Mouse (Mus musculus) heart, postnatal 0 days (tissue): ENCODE measurements around the gene Rps2. TPM values are rescaled to one million over a fixed set of nuclear protein-coding genes. Genes with fewer than 3 reads are reported as not detected.
A peak's percentile ranks its signal among the peaks of the same experiment; 100 is the strongest.

Source experiments
- ATAC-seq: fragments of 200-750 bp; cut with Nextera tagmentation; 2 replicates; pipeline ENCODE4 v1.8.0; 2017; ENCODE audit warnings: low read depth, moderate number of reproducible peaks, moderate library complexity; ENCODE audit not compliant: insufficient read depth
- DNase-seq: peaks from one replicate; pipeline ENCODE4 v3.0.0-alpha.2; 2016; ENCODE audit warnings: low spot score
- H3K27ac ChIP-seq: fragments of 300-500 bp; sonication (generic); 2 replicates; pipeline ENCODE4 v1.5.1; 2014; ENCODE audit warnings: low read depth, mild to moderate bottlenecking
- H3K27me3 ChIP-seq: fragments of 300-500 bp; sonication (generic); 2 replicates; pipeline ENCODE4 v1.6.1; 2014; ENCODE audit warnings: low read length, mixed read lengths; ENCODE audit not compliant: control insufficient read depth, insufficient read depth
- H3K36me3 ChIP-seq: fragments of 300-500 bp; sonication (generic); replicated peaks from 2 replicates; pipeline ENCODE4 v1.6.1; 2014; ENCODE audit warnings: low read length, mixed read lengths; ENCODE audit not compliant: control insufficient read depth, insufficient read depth
- H3K4me1 ChIP-seq: fragments of 300-500 bp; sonication (generic); 2 replicates; pipeline ENCODE4 v1.6.1; 2014; ENCODE audit warnings: antibody characterized with exemption; ENCODE audit not compliant: control insufficient read depth, insufficient read depth
- H3K4me2 ChIP-seq: fragments of 300-500 bp; sonication (generic); 2 replicates; pipeline ENCODE4 v1.6.1; 2014; ENCODE audit warnings: low read depth, mild to moderate bottlenecking, low read length, moderate library complexity
- H3K4me3 ChIP-seq: fragments of 300-500 bp; sonication (generic); 2 replicates; pipeline ENCODE4 v1.5.1; 2014; ENCODE audit warnings: low read depth, low read length
- H3K9ac ChIP-seq: fragments of 300-500 bp; sonication (generic); replicated peaks from 2 replicates; pipeline ENCODE4 v1.6.1; 2014; ENCODE audit warnings: low read depth, low read length, mixed read lengths
- H3K9me3 ChIP-seq: fragments of 300-500 bp; sonication (generic); replicated peaks from 2 replicates; pipeline ENCODE4 v1.6.1; 2016; ENCODE audit warnings: low read length; ENCODE audit not compliant: control insufficient read depth
- CTCF ChIP-seq: IDR thresholded peaks from 2 replicates; pipeline ENCODE4 v1.5.1; 2016; ENCODE audit warnings: antibody characterized with exemption, control low read depth, low read depth
- EP300 ChIP-seq: IDR thresholded peaks from 2 replicates; pipeline ENCODE4 v1.6.1; 2016; ENCODE audit warnings: antibody characterized with exemption, low read depth
- WGBS: fragments of 180-500 bp; shearing (Covaris S2); extraction: QIAGEN DNeasy Blood & Tissue Kit; methylation state at CpG from one replicate; pipeline ENCODE4 v1.1.7; 2014; 5-methylcytosine and 5-hydroxymethylcytosine counted together
- polyA plus RNA-seq: library from polyadenylated mRNA; unstranded; fragments of >200 nt; fragmentation: Nextera tagmentation; extraction: Ambion mirVana; gene quantifications from 2 replicates; pipeline ENCODE4 v1.2.1, GENCODE M21; 2015
- total RNA-seq: library from RNA; depleted of rRNA; stranded (reverse); fragments of >200 nt; gene quantifications from 2 replicates; pipeline ENCODE4 v1.2.3, GENCODE M21; 2014; ENCODE audit warnings: low replicate concordance

Rps2 gene
- total and polyA plus RNA-seq, 2 experiments from 2014 or later = 722 to 2,967 TPM

- Histone ChIP-seq H3K27me3 (peaks cover 44% of the 10 kb centered on the region), H3K4me2 (peak overlapping the region; percentile 58), H3K4me1 (peaks cover 13% of the 10 kb centered on the region; the same call in 1 of the 2 replicates), H3K9ac (peak overlapping the region; percentile 12; the same call in 1 of the 2 replicates), H3K9me3 (no peaks in the 10 kb centered on the region), H3K27ac (no peak overlapping the region), H3K36me3 (peaks cover 5% of the 10 kb centered on the region; the same call in 1 of the 2 replicates), H3K4me3 (peak overlapping the region; percentile 39)
- DNase-seq = no peak
- peak; percentile 55 for ATAC-seq
- WGBS = 3% methylated on average over 24 of the region's 25 CpGs
- TF ChIP-seq EP300 (no peak), CTCF (no peak)
Observed at GRCm38 (mm10) chr17:24687146-24687595, 30.7 kb upstream of the Rps2 start.

GRCm38 (mm10) chr17:24687599-24687998 lies 30.3 kb upstream of the Rps2 start:
- WGBS = 24% methylated on average over 23 of the region's 23 CpGs
- H3K9me3 ChIP-seq = no peaks in the 10 kb centered on the region
- H3K4me2 ChIP-seq = peak overlapping the region; percentile 58
- ATAC-seq = no peak
- 0 out of 2 replicates have a peak, but pooled peaks cover under 1% of the 10 kb centered on the region for H3K36me3 ChIP-seq
- no peak overlapping the region for H3K27ac ChIP-seq
- DNase-seq = no peak
- H3K9ac ChIP-seq = peak overlapping the region; percentile 12; the same call in 1 of the 2 replicates
- H3K4me3 ChIP-seq = peak overlapping the region; percentile 39
- peaks cover 13% of the 10 kb centered on the region; the same call in 1 of the 2 replicates for H3K4me1 ChIP-seq
- H3K27me3 ChIP-seq = peaks cover 44% of the 10 kb centered on the region
- TF ChIP-seq EP300 = no peak
- TF ChIP-seq CTCF = no peak

DNA sequence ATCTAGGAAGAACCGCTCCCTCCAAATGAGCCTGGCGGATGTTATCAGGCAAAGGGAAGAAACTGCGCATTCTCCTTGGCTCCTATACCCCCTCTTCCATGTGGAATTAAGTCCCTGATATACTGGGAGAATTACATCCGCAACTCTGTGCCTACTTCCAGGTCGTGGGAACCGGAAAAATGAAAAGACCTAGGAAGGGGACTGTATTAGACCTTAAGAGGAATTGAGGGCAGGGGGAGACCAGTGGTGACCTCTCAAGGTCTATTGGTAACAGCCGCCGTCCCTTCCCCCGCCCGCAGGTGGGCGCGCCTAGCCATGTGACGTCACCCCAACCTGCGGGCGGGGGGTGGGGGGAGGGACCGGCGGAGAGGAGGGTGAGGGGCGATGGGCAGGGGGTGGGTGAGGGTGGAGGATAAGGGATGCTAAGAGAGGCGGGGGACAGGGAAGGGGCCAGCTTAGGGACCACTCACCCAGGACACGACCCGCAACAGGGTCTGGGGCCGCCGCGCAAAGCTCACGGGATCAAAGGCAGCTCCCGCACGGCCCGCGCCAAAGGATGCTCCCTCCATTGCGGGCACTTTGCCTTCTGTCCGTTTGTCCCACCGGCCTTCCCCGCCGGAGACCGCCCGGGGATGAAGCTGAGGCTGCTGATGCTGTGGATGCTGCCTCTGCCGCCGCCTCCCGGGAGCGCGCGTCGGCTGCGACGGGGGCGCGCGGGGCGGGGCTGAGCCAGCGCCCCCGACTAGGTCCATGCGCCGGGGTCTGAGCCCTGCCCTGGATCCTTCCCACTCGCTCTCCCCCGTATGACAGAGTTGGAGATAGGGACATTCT lies 28.4 kb upstream of the Rps2 start, which contains the start of gene Syngr3:
Syngr3 (minus strand) TSS at position 705 of the 831 bp plus-strand sequence.
- DNase-seq (no peak), ATAC-seq (no peak)
- no peaks in the 10 kb centered on the region for H3K36me3 ChIP-seq
- H3K9me3 ChIP-seq = no peaks in the 10 kb centered on the region
- peak within 1 kb of the TSS; percentile 62 for H3K4me2 ChIP-seq
- peaks cover 13% of the 10 kb centered on the region; the same call in 1 of the 2 replicates for H3K4me1 ChIP-seq
- TF ChIP-seq EP300 = no peak
- no peak for TF ChIP-seq CTCF
- H3K4me3 ChIP-seq = peak within 1 kb of the TSS; percentile 44
- peaks cover 44% of the 10 kb centered on the region for H3K27me3 ChIP-seq
- peak within 1 kb of the TSS; percentile 28; the same call in 1 of the 2 replicates for H3K9ac ChIP-seq
- 1% methylated on average over 47 of the region's 55 CpGs for WGBS
- H3K27ac ChIP-seq = no peak within 1 kb of the TSS

DNA sequence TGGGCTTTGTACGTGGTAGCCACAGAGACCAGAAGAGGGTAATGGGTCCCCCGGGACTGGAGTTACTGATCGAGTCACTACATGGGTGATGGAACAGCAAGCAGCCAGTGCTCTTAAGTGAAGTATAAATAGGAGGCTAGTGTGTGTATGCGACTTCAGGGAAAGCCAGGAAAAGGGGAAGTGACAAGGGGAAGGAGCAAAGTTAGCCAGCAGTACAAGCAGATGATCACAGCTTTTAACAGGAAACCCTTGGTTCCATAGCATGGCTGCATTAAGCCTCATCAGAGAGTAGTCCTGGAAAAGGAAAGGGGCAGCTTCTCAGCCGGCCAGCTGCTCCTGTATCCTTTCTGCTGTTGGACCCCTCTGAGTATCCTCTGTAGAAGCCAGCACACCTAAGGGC lies 25.5 kb upstream of the Rps2 start:
- no peak for TF ChIP-seq EP300
- TF ChIP-seq CTCF = no peak
- H3K4me2 ChIP-seq = no peak overlapping the region
- WGBS = 83% methylated on average over 5 of the region's 5 CpGs
- H3K36me3 ChIP-seq = no peaks in the 10 kb centered on the region
- no peak overlapping the region for H3K9ac ChIP-seq
- DNase-seq (no peak), ATAC-seq (no peak)
- H3K4me1 ChIP-seq = peaks cover 23% of the 10 kb centered on the region
- peaks cover 35% of the 10 kb centered on the region for H3K27me3 ChIP-seq
- no peaks in the 10 kb centered on the region for H3K9me3 ChIP-seq
- H3K27ac ChIP-seq = no peak overlapping the region
- no peak overlapping the region for H3K4me3 ChIP-seq

- peaks cover 7% of the 10 kb centered on the region for H3K36me3 ChIP-seq
- DNase-seq (no peak), ATAC-seq (peak; percentile 25)
- 10% methylated on average over 47 of the region's 51 CpGs for WGBS
- H3K27me3 ChIP-seq = peaks cover 4% of the 10 kb centered on the region
- peak overlapping the region; percentile 69 for H3K27ac ChIP-seq
- no peaks in the 10 kb centered on the region for H3K9me3 ChIP-seq
- H3K9ac ChIP-seq = peak overlapping the region; percentile 83
- peak overlapping the region; percentile 87 for H3K4me3 ChIP-seq
- peaks cover 18% of the 10 kb centered on the region for H3K4me1 ChIP-seq
- H3K4me2 ChIP-seq = peak overlapping the region; percentile 73
- TF ChIP-seq EP300 = no peak
- TF ChIP-seq CTCF = no peak
Observed at GRCm38 (mm10) chr17:24695326-24696010, 22.4 kb upstream of the Rps2 start.
